9 mouse cellular contexts compared by ENCODE assay signal in the genomic region with DNA sequence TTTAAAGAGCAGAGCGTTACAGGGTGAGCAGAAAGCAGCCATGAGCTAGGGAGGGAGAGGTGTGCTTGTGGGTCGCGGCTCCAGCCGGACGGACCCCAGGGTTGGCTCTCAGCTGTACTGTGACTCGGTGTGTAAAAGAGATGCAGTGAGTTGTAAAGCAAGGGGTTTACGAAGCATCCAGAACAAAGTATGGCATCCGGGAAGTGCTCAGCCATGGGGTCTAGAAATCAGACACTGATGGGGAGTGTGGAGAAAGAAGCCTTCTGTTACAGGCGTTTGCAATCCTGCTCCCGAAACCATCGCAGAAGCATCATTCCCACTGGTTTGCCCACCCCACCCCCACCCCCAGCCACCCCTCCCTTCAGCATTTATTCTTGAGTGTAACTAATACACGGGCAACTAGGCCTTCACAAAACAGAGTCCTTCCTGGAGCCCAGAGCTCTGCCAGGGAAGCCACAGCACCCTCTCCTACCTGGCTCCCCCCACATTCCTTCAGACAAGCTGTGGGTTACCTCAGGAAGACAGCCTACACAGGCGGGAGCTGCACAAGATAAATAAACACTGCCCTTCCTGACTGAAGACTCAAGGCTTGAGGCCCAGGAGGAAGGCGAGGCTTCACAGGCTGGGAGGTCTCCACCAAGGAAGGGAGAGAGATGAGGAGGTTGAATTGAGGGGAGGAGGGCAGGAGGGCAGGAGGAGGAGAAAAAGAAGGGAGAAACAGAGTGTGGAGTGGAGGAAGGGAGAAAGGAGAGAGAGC.
DNase-seq lines count a peak whose midpoint lies in the region; ATAC-seq and TF ChIP-seq lines count a peak whose summit lies in the region.
"Had no signal": no experiment of that assay in that cellular context is flagged by ENCODE, and none has a peak within 500 bp of the region (broad histone marks: within the 10 kb centered on the region; RNA-seq: fewer than 3 reads in every experiment).

No protein-coding gene starts in this region.

- peak overlapping the region; percentile 16; the same call in 1 of the 2 replicates for H3K9ac ChIP-seq in lung, embryonic 14.5 days
- peak overlapping the region; percentile 30 for H3K9ac ChIP-seq in forebrain, embryonic 11.5 days (ENCODE audit: low read length)
- no peak overlapping the region for H3K9ac ChIP-seq in stomach, embryonic 14.5 days (replicated peaks; ENCODE audit: low read depth, low read length)

- no peaks in the 10 kb centered on the region for H3K9me3 ChIP-seq in lung, embryonic 14.5 days (ENCODE audit: low read depth, low read length)
- no peaks in the 10 kb centered on the region for H3K9me3 ChIP-seq in forebrain, embryonic 11.5 days (ENCODE audit: control insufficient read depth, low read length)
- no peaks in the 10 kb centered on the region for H3K9me3 ChIP-seq in stomach, embryonic 14.5 days (ENCODE audit: control insufficient read depth, low read depth, low read length)

- H3K4me3 ChIP-seq in lung, embryonic 14.5 days (ENCODE audit: low read depth, low read length): 0 out of 2 replicates have a peak overlapping the region, but pooled peaks have one; percentile 1
- H3K4me3 ChIP-seq in lung, adult 2 months (replicated peaks; ENCODE audit: extremely low read depth, low read depth, low read length): no peak overlapping the region
- no peak overlapping the region for H3K4me3 ChIP-seq in forebrain, embryonic 11.5 days (ENCODE audit: low read depth, low read length)
- H3K4me3 ChIP-seq in stomach, embryonic 14.5 days (ENCODE audit: low read depth, low read length): no peak overlapping the region
- H3K4me3 ChIP-seq: megakaryocyte, embryonic 14.5 days had no signal

- no peaks in the 10 kb centered on the region for H3K36me3 ChIP-seq in lung, embryonic 14.5 days (ENCODE audit: insufficient read depth)
- no peaks in the 10 kb centered on the region for H3K36me3 ChIP-seq in forebrain, embryonic 11.5 days (ENCODE audit: control insufficient read depth, insufficient read depth, low read length)
- no peaks in the 10 kb centered on the region for H3K36me3 ChIP-seq in stomach, embryonic 14.5 days (ENCODE audit: control insufficient read depth, insufficient read depth, low read length)

- TF ChIP-seq POLR2A in lung, adult 2 months (IDR thresholded peaks at IDR 0.05; ENCODE audit: borderline replicate concordance, extremely low read depth, low read depth, low read length): no peak

- peak overlapping the region; percentile 35 for H3K4me2 ChIP-seq in lung, embryonic 14.5 days
- no peak overlapping the region for H3K4me2 ChIP-seq in forebrain, embryonic 11.5 days (ENCODE audit: low read depth, low read length, severe bottlenecking)
- H3K4me2 ChIP-seq in stomach, embryonic 14.5 days (replicated peaks; ENCODE audit: low read depth, low read length): no peak overlapping the region

- H3K27me3 ChIP-seq in lung, embryonic 14.5 days (ENCODE audit: insufficient read depth, low read length): no peaks in the 10 kb centered on the region
- no peaks in the 10 kb centered on the region for H3K27me3 ChIP-seq in forebrain, embryonic 11.5 days (ENCODE audit: control insufficient read depth, insufficient read depth, low read length)
- H3K27me3 ChIP-seq in stomach, embryonic 14.5 days (ENCODE audit: control insufficient read depth, insufficient read depth, low read length): no peaks in the 10 kb centered on the region
- H3K27me3 ChIP-seq: megakaryocyte, embryonic 14.5 days had no signal

- peak; percentile 53 for DNase-seq in lung, embryonic 14.5 days
- DNase-seq in lung, adult 2 months: no peak
- no peak for DNase-seq in forebrain, embryonic 11.5 days (ENCODE audit: low spot score)
- DNase-seq in liver: peak; percentile 22
- DNase-seq in right cerebral cortex, adult 18-20 months: no peak
- no peak for DNase-seq in layer of hippocampus, adult 8-10 months (ENCODE audit: low spot score in 2 of 2)
- DNase-seq in layer of hippocampus, adult 11-12 months (ENCODE audit: low spot score): no peak

- no peak for TF ChIP-seq CTCF in lung, embryonic 14.5 days (IDR thresholded peaks at IDR 0.05; ENCODE audit: low read depth)
- no peak for TF ChIP-seq CTCF in lung, adult 2 months (IDR thresholded peaks at IDR 0.05; ENCODE audit: insufficient read depth, low read length)

- H3K27ac ChIP-seq in lung, embryonic 14.5 days (ENCODE audit: low read depth): peak overlapping the region; percentile 74; the same call in 1 of the 2 replicates
- H3K27ac ChIP-seq in forebrain, embryonic 11.5 days (ENCODE audit: low read depth, low read length): no peak overlapping the region; the same call in 1 of the 2 replicates
- H3K27ac ChIP-seq in stomach, embryonic 14.5 days (ENCODE audit: low read length): peak overlapping the region; percentile 56; the same call in 1 of the 2 replicates

- 34% methylated on average over 14 of the region's 14 CpGs for WGBS in lung, embryonic 14.5 days
- WGBS in lung, adult 2 months: 57% methylated on average over 14 of the region's 14 CpGs
- 66% methylated on average over 14 of the region's 14 CpGs for WGBS in forebrain, embryonic 11.5 days
- WGBS in stomach, embryonic 14.5 days: 56% methylated on average over 14 of the region's 14 CpGs

- peaks cover 6% of the 10 kb centered on the region for H3K4me1 ChIP-seq in lung, embryonic 14.5 days (ENCODE audit: insufficient read depth)
- H3K4me1 ChIP-seq in lung, adult 2 months (ENCODE audit: control insufficient read depth, insufficient read depth, low read length): no peaks in the 10 kb centered on the region
- peaks cover 11% of the 10 kb centered on the region; the same call in 1 of the 2 replicates for H3K4me1 ChIP-seq in forebrain, embryonic 11.5 days (replicated peaks; ENCODE audit: control insufficient read depth, insufficient read depth, low read length)
- H3K4me1 ChIP-seq in stomach, embryonic 14.5 days (ENCODE audit: control insufficient read depth, insufficient read depth, low read length): 0 out of 2 replicates have a peak, but pooled peaks cover 5% of the 10 kb centered on the region
- H3K4me1 ChIP-seq: megakaryocyte, embryonic 14.5 days had no signal

- peak; percentile 82 for ATAC-seq in lung, embryonic 14.5 days (ENCODE audit: insufficient read depth)
- ATAC-seq in forebrain, embryonic 11.5 days (replicated peaks; ENCODE audit: low FRiP score): peak; percentile 5; the same call in 1 of the 2 replicates
- peak; percentile 61; the same call in 1 of the 2 replicates for ATAC-seq in stomach, embryonic 14.5 days (ENCODE audit: insufficient number of reproducible peaks, insufficient read depth, low FRiP score, low read depth)

Comparison
In these comparisons a context has a peak if more than half of its experiments do, and no peak if none do; other contexts are left out.
1. DNase-seq: peak in lung, embryonic 14.5 days (single experiment) and liver (single experiment); none in lung, adult 2 months (single experiment), forebrain, embryonic 11.5 days (single experiment), right cerebral cortex, adult 18-20 months (single experiment), layer of hippocampus, adult 8-10 months (0 of 2) and layer of hippocampus, adult 11-12 months (single experiment).
2. ATAC-seq: peak in every context shown above with its lines; median percentile 82 in lung, embryonic 14.5 days; 61 in stomach, embryonic 14.5 days; 5 in forebrain, embryonic 11.5 days.